Mouse (Mus musculus) embryonic facial prominence, embryonic 14.5 days (tissue): ENCODE data around the gene Spdye4c. TPM values are rescaled to one million over a fixed set of nuclear protein-coding genes. Genes with fewer than 3 reads are reported as not detected.

Experiments used
- ATAC-seq: fragments of 200-750 bp; cut with Nextera tagmentation; 2 replicates; pipeline ENCODE4 v1.8.0; 2017; ENCODE audit warnings: low read depth, moderate number of reproducible peaks, moderate TSS enrichment
- DNase-seq: peaks from one replicate; pipeline ENCODE4 v3.0.0-alpha.2; 2015; ENCODE audit warnings: low spot score
- H3K27ac ChIP-seq: fragments of 300-500 bp; sonication (generic); replicated peaks from 2 replicates; pipeline ENCODE4 v1.5.1; 2014; ENCODE audit warnings: low read depth, mild to moderate bottlenecking, low read length, moderate library complexity
- H3K27me3 ChIP-seq: fragments of 300-500 bp; sonication (generic); replicated peaks from 2 replicates; pipeline ENCODE4 v1.6.1; 2014; ENCODE audit warnings: low read length; ENCODE audit not compliant: control insufficient read depth, insufficient read depth
- H3K36me3 ChIP-seq: fragments of 300-500 bp; sonication (generic); 2 replicates; pipeline ENCODE4 v1.6.1; 2014; ENCODE audit warnings: low read length, mixed read lengths; ENCODE audit not compliant: control insufficient read depth, insufficient read depth
- H3K4me1 ChIP-seq: fragments of 300-500 bp; sonication (generic); 2 replicates; pipeline ENCODE4 v1.6.1; 2014; ENCODE audit warnings: antibody characterized with exemption, low read length; ENCODE audit not compliant: control insufficient read depth, insufficient read depth
- H3K4me2 ChIP-seq: fragments of 300-500 bp; sonication (generic); 2 replicates; pipeline ENCODE4 v1.6.1; 2014; ENCODE audit warnings: low read depth, mild to moderate bottlenecking, low read length, moderate library complexity, mixed read lengths
- H3K4me3 ChIP-seq: fragments of 300-500 bp; sonication (generic); 2 replicates; pipeline ENCODE4 v1.5.1; 2014; ENCODE audit warnings: low read depth, mild to moderate bottlenecking, low read length
- H3K9ac ChIP-seq: fragments of 300-500 bp; sonication (generic); 2 replicates; pipeline ENCODE4 v1.6.1; 2014; ENCODE audit warnings: low read depth, mild to moderate bottlenecking, low read length, moderate library complexity, mixed read lengths
- H3K9me3 ChIP-seq: fragments of 300-500 bp; sonication (generic); 2 replicates; pipeline ENCODE4 v1.6.1; 2016; ENCODE audit warnings: low read length; ENCODE audit not compliant: control insufficient read depth
- WGBS: fragments of 180-500 bp; shearing (Covaris S2); extraction: QIAGEN DNeasy Blood & Tissue Kit; methylation state at CpG from one replicate; pipeline ENCODE4 v1.1.7; 2014; 5-methylcytosine and 5-hydroxymethylcytosine counted together
- polyA plus RNA-seq: library from polyadenylated mRNA; unstranded; fragments of >200 nt; fragmentation: Nextera tagmentation; extraction: Ambion mirVana; gene quantifications from 2 replicates; pipeline ENCODE4 v1.2.1, GENCODE M21; 2014

Spdye4c gene
- polyA plus RNA-seq, 1 experiment from 2014 or later = not detected

- no peak overlapping the region for H3K9ac ChIP-seq
- WGBS = 65% methylated on average over 8 of the region's 8 CpGs
- H3K27me3 ChIP-seq = no peaks in the 10 kb centered on the region
- no peak overlapping the region for H3K4me2 ChIP-seq
- H3K4me3 ChIP-seq = no peak overlapping the region
- H3K27ac ChIP-seq = no peak overlapping the region
- peaks cover 20% of the 10 kb centered on the region for H3K4me1 ChIP-seq
- DNase-seq (no peak), ATAC-seq (no peak)
- H3K36me3 ChIP-seq = no peaks in the 10 kb centered on the region
- no peaks in the 10 kb centered on the region for H3K9me3 ChIP-seq
Measured at GRCm38 (mm10) chr2:128552080-128552791, 38.8 kb upstream of the Spdye4c start.

- DNase-seq = no peak
- WGBS = 84% methylated on average over 8 of the region's 8 CpGs
- no peak overlapping the region for H3K4me2 ChIP-seq
Measured at GRCm38 (mm10) chr2:128552798-128553720, 38.0 kb upstream of the Spdye4c start.

GRCm38 (mm10) chr2:128555082-128555481 lies 35.9 kb upstream of the Spdye4c start:
- WGBS = 78% methylated on average over 9 of the region's 9 CpGs
- Histone ChIP-seq H3K9ac (no peak overlapping the region), H3K4me1 (peaks cover 4% of the 10 kb centered on the region; the same call in 1 of the 2 replicates), H3K4me2 (no peak overlapping the region), H3K27ac (no peak overlapping the region), H3K9me3 (no peaks in the 10 kb centered on the region), H3K36me3 (no peaks in the 10 kb centered on the region), H3K4me3 (no peak overlapping the region), H3K27me3 (no peaks in the 10 kb centered on the region)
- DNase-seq = no peak
- no peak for ATAC-seq

More at GRCm38 (mm10) chr2:128552798-128553720, 38.0 kb upstream of the Spdye4c start:
- no peak for ATAC-seq
- Histone ChIP-seq H3K9ac (no peak overlapping the region), H3K9me3 (no peaks in the 10 kb centered on the region), H3K27ac (no peak overlapping the region), H3K4me3 (no peak overlapping the region), H3K4me1 (peaks cover 13% of the 10 kb centered on the region; the same call in 1 of the 2 replicates), H3K27me3 (no peaks in the 10 kb centered on the region), H3K36me3 (no peaks in the 10 kb centered on the region)

GRCm38 (mm10) chr2:128564195-128564594 lies 26.8 kb upstream of the Spdye4c start:
- WGBS = 91% methylated on average over 3 of the region's 3 CpGs
- Histone ChIP-seq H3K9ac (no peak overlapping the region), H3K27me3 (no peaks in the 10 kb centered on the region), H3K9me3 (no peaks in the 10 kb centered on the region), H3K36me3 (no peaks in the 10 kb centered on the region), H3K27ac (no peak overlapping the region), H3K4me3 (no peak overlapping the region), H3K4me1 (no peaks in the 10 kb centered on the region; the same call in 1 of the 2 replicates), H3K4me2 (no peak overlapping the region)
- ATAC-seq (no peak), DNase-seq (no peak)

- H3K9me3 ChIP-seq = no peaks in the 10 kb centered on the region
- 0 out of 2 replicates have a peak, but pooled peaks have one; percentile 53 for ATAC-seq
- 47% methylated on average over 8 of the region's 8 CpGs for WGBS
- peak; percentile 56 for DNase-seq
- no peak overlapping the region for H3K4me2 ChIP-seq
- no peaks in the 10 kb centered on the region; the same call in 1 of the 2 replicates for H3K4me1 ChIP-seq
- H3K4me3 ChIP-seq = no peak overlapping the region
- no peak overlapping the region for H3K9ac ChIP-seq
- H3K36me3 ChIP-seq = no peaks in the 10 kb centered on the region
- no peak overlapping the region for H3K27ac ChIP-seq
- H3K27me3 ChIP-seq = no peaks in the 10 kb centered on the region
Measured at GRCm38 (mm10) chr2:128565904-128566303, 25.1 kb upstream of the Spdye4c start.

GRCm38 (mm10) chr2:128566304-128567147 lies 24.5 kb upstream of the Spdye4c start:
- no peaks in the 10 kb centered on the region for H3K9me3 ChIP-seq
- no peak overlapping the region for H3K9ac ChIP-seq
- H3K4me2 ChIP-seq = no peak overlapping the region
- no peaks in the 10 kb centered on the region for H3K27me3 ChIP-seq
- no peak for ATAC-seq
- no peaks in the 10 kb centered on the region; the same call in 1 of the 2 replicates for H3K4me1 ChIP-seq
- DNase-seq = no peak
- no peak overlapping the region for H3K27ac ChIP-seq
- H3K36me3 ChIP-seq = no peaks in the 10 kb centered on the region
- no peak overlapping the region for H3K4me3 ChIP-seq
- 69% methylated on average over 10 of the region's 10 CpGs for WGBS

- DNase-seq (no peak), ATAC-seq (no peak)
- H3K36me3 ChIP-seq = no peaks in the 10 kb centered on the region
- WGBS = 61% methylated on average over 6 of the region's 6 CpGs
- no peaks in the 10 kb centered on the region for H3K9me3 ChIP-seq
- H3K4me1 ChIP-seq = no peaks in the 10 kb centered on the region; the same call in 1 of the 2 replicates
- no peaks in the 10 kb centered on the region for H3K27me3 ChIP-seq
- H3K27ac ChIP-seq = no peak overlapping the region
- H3K4me3 ChIP-seq = no peak overlapping the region
- H3K9ac ChIP-seq = no peak overlapping the region
- H3K4me2 ChIP-seq = no peak overlapping the region
Measured at GRCm38 (mm10) chr2:128568018-128568417, 23.0 kb upstream of the Spdye4c start.

- Histone ChIP-seq H3K27ac (no peak overlapping the region), H3K4me2 (no peak overlapping the region), H3K9ac (no peak overlapping the region), H3K4me1 (no peaks in the 10 kb centered on the region; the same call in 1 of the 2 replicates), H3K27me3 (no peaks in the 10 kb centered on the region), H3K4me3 (no peak overlapping the region), H3K9me3 (no peaks in the 10 kb centered on the region), H3K36me3 (no peaks in the 10 kb centered on the region)
- WGBS = 62% methylated on average over 4 of the region's 4 CpGs
- DNase-seq = no peak
- ATAC-seq = no peak
Measured at GRCm38 (mm10) chr2:128568490-128568889, 22.5 kb upstream of the Spdye4c start.
